Mouse (Mus musculus) cerebellum, adult (tissue): ENCODE data around the gene Psmd8.
"Not testable (repeated sequence)": the region's sequence is repeated elsewhere in the genome, so short reads cannot be mapped to it uniquely, and the experiment has no call there.

ENCODE experiments used
- ATAC-seq: cut with Nextera tagmentation; 2 replicates; pipeline ENCODE4 v1.9.2; 2017; ENCODE audit warnings: mild to moderate bottlenecking, moderate library complexity, mixed read lengths; ENCODE audit not compliant: insufficient number of reproducible peaks, low FRiP score, low TSS enrichment

The Psmd8 gene

DNA sequence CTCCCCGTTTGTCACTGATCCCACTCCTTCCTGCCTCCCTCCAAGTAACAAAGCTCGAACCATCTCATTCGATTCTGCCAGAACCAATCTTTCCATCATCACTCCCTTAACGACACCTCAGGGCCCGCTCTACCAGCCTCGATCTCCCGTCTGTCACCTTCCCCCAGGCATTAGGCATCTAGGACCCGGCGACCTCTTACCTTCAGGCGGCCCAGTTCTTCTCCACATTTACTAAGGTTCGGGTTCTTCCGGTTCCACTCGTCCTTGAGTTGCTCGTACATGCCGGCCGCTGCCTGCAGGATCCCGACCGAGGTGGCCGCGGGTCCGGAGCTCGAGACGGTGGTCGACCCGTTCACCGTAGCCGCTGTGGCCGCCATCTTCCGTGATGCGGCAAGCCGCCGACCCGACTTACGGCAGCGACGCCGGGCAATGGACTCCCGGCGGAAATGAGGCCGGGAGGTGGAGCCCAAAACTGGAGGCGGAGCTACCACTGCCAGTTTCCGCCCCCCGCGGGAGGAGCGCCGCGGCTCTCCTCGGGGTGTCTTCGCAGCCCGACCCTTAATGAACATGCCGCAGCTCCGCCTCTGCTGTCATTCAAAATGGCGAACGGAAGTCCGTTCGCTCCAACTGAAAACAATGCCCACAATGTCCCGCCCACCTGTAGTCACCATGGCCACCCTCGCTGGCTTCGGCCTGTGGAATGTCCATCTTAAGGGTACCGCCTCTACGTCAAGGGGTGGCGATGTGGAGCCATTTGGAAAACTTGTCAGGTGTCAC lies at the start of gene Psmd8:
Gene Psmd8 (minus strand): TSS at position 625 of the 777 bp plus-strand sequence.
- peak; percentile 96 for ATAC-seq

DNA sequence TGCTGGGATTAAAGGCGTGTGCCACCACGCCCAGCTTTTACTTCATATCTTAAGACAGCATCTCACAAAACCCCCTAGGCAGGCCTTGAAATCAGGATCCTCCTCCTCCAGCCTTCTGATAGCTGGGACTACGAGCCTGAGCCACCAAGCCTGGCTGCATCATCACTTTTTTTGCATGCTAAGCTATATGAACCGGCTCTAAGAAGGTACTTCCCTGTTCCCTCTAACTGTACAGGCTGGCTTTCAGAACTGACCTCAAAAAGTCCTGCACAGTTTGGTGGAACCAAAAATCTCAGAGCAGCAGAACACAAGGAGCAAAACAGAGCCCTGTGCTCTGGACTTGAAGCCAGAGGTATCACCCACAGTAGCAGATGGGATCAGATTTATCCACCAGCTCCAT lies 47.7 kb upstream of the Psmd8 start:
- ATAC-seq: no peak

DNA sequence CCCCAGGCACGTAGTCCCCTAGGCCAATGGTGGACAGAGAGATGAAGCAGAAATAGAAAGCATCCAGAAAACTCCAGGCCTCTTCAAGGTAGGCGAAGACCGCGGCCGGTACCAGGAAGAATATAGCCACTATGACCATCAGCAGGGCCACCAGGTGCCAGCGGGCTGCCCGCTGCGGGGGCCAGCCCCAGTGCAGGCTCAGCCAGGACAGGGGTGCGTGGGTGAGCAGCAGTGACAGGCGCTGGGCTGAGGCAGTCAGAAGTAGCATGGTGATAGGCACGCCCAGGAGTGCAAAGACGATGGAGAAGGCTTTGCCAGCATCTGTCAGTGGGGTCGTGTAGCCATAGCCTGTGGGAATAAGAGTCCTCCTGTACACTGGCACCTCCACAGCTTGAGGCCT lies 45.0 kb upstream of the Psmd8 start:
- ATAC-seq: no peak

DNA sequence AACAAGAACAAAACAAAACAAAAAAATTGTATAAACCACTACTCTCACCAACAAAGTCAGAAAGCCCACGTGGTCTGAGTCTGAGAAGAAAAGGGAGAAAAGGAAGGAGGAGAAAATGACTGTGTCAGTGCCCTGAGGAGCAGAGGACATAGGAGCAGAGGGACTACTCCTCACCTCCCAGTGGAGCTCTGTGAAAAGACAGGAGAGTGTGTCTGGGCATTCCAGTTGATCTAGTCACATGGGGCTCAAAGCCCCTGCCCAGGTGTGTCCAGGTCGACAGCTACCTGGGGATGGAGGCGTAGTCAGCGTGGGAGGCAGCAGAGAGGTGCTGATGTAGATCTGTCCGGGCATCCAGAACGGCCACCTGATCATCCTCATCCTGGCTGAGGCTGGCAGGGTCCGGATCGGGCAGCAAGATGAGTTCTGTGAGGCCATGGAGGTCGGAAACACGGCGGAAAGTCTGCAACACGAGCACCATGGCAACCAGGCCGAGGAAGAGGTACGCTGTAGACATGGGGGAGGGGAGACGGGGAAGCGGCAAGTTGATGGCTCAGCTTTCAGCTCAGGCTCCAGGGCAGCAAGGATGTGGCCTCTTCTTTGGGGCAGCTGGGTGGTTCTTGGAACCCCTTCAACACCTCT lies 44.4 kb upstream of the Psmd8 start:
- no peak for ATAC-seq

GRCm38 (mm10) chr7:29214846-29215245 lies 34.3 kb upstream of the Psmd8 start:
- no peak for ATAC-seq

- no peak for ATAC-seq
Measured at GRCm38 (mm10) chr7:29214236-29214635, 33.7 kb upstream of the Psmd8 start.

DNA sequence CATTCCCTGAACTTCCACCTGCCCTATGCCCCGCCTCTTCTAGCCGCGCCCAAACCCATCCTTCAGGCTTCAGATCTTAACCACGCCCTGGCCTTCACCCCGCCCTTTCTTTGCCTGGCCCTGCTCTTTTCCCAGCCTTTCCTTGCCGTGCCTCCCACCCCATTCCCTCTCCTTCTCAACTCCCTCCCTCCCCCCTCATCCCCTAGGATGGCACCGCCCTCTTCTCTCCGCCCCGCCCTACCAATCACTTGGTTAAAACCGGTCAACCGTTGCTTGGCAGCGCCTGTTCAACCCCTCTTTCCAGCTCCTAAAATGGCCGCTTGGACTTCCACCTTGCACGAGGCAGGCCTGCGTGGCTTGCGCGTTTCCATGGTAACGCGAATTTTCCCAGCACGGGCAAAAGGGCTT lies 33.2 kb upstream of the Psmd8 start, which contains the start of gene Catsperg1:
Gene Catsperg1 (minus strand): TSS at position 361 of the 408 bp plus-strand sequence.
- ATAC-seq: no peak

- not testable (repeated sequence) for ATAC-seq
Measured at GRCm38 (mm10) chr7:29212775-29213560, 32.5 kb upstream of the Psmd8 start.

DNA sequence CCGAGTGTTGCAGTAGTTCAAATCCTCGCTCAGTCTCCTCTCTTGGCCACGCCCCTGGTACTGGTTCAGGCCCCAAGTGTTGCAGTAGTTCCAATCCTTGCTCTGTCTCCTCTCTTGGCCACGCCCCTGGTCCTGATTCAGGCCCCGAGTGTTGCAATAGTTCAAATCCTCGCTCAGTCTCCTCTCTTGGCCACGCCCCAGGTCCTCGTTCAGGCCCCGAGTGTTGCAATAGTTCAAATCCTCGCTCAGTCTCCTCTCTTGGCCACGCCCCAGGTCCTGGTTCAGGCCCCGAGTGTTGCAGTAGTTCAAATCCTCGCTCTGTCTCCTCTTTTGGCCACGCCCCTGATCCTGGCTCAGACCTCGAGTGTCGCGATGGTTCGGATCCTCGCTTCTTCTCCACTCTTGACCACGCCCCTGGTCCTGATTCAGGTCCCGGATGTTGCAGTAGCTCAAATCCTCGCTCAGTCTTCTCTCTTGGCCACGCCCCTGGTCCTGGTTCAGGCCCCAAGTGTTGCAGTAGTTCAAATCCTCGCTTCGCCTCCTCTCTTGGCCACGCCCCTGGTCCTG lies 31.8 kb upstream of the Psmd8 start:
- ATAC-seq: no peak

DNA sequence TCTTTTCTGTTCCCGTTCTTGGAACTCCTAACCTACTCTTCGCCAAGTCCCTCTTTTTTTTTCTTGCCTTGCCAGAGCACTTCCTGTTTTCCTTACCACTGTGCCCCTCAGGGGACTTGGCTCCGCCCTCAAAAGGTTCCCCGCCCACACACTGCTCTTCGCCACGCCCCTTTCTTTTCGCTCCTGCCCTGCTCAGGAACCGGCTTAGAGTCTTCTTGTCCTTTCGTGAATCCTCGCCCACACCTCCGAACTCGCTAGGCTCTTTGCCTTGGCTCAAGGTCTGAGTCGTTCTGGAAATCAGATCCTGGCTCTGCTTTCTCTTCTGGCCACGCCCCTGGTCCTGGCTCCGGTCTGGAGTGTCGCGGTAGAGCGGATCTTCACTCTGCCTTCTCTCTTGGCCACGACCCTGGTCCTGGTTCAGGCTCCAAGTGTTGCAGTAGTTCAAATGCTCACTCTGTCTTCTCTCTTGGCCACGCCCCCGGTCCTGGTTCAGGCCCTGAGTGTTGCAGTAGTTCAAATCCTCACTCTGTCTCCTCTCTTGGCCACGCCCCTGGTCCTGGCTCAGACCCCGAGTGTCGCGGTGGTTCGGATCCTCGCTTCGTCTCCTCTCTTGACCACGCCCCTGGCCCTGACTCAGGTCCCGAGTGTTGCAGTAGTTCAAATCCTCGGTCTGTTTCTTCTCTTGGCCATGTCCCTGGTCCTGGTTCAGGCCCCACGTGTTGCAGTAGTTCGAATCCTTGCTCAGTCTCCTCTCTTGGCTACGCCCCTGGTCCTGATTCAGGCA lies 31.1 kb upstream of the Psmd8 start:
- ATAC-seq: no peak

DNA sequence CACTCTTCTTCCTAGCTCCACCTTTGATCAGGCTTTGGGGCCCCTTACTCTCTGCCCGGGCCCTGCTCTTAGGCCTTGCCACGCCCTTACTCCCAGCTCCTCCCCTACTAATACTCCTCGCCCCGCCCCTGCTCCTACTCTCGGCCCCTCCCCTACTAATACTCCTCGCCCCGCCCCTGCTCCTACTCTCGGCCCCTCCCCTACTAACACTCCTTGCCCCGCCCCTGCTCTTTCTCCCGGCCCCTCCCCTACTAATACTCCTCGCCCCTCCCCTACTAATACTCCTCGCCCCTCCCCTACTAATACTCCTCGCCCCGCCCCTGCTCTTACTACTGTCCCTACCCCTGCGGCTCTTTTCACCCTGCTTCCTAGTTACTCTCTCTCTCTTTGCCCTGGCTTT lies 30.5 kb upstream of the Psmd8 start:
- ATAC-seq: not testable (repeated sequence)

- no peak for ATAC-seq
Measured at GRCm38 (mm10) chr7:29202577-29202976, 22.1 kb upstream of the Psmd8 start.

DNA sequence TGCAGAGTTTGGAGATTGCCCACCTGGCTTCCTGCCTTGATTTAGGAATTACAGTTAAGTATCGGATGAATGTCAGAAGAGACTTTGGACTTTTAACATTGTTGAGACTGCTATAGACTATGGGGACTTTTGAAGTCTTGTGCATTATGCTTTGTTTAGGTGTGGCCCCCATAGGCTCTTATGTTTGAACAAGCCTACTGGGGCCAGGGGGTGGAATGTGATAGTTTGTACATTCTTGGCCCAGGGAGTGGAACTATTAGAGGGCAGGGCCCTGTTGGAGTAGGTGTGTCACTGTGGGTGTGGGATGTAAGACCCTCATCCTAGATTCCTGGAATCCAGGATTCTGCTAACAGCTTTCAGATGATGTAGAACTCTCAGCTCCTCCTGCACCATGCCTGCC lies 13.7 kb upstream of the Psmd8 start:
- ATAC-seq: not testable (repeated sequence)

GRCm38 (mm10) chr7:29181323-29181722 lies 822 bp upstream of the Psmd8 start:
- ATAC-seq: not testable (repeated sequence)

GRCm38 (mm10) chr7:29180854-29181236 lies 344 bp upstream of the Psmd8 start:
- no peak for ATAC-seq

DNA sequence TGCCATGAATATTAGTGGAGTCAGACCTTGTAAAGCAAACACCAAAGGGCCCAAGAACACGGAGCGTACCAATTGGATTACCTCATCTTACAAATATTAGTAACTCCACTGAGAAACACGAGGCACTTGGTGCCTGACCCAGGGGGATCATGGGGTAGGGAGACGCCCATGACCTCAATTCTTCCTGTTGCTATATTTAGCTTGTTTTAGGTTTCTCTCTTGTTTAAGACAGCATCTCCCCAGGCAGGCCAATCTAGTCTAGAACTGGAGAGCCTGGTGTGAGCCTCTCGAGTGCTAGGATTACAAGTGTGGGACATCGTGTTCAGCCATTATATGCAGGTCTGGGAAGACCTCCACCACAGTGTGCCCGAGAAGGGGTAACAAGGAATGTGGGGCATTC lies 1.2 kb downstream of the Psmd8 start:
- ATAC-seq: no peak

- no peak for ATAC-seq
Measured at GRCm38 (mm10) chr7:29178106-29178505, 2.4 kb downstream of the Psmd8 start.

- no peak for ATAC-seq
Measured at GRCm38 (mm10) chr7:29172390-29173016, 8.0 kb downstream of the Psmd8 start.

DNA sequence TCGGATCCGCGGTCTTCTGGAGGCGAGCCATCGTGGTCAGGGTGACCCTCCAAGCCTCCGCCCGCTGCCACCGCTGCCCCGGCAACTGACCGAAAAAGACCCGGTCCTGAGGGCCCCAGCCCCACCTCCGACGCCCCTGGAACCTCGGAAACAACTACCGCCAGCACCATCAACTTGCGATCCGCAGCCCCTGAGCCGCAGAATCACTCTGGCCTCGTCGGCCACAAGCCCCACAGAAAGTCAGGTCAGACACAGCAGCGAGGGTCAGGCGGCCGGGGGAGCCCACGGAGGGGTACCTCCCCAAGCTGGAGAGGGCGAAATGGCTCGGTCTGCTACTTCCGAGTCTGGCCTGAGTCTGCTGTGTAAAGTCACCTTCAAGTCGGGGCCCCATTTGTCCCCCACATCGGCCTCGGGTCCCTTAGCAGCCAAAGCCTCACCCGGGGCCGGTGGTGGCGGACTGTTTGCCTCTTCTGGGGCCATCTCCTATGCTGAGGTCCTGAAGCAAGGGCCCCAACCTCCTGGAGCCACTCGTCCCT lies 8.9 kb downstream of the Psmd8 start:
- ATAC-seq: no peak
